Mouse (Mus musculus) C2C12 (cell line): ENCODE data around the gene Pam. TPM values are rescaled to one million over a fixed set of nuclear protein-coding genes. Genes with fewer than 3 reads are reported as not detected.
A peak's percentile ranks its signal among the peaks of the same experiment; 100 is the strongest.

ENCODE experiments used
- H3K27me3 ChIP-seq: one replicate; pipeline ENCODE4 v1.6.1; 2011; ENCODE audit not compliant: control insufficient read depth, insufficient read depth, insufficient read length
- H3K36me3 ChIP-seq: one replicate; pipeline ENCODE4 v1.6.1; 2011; ENCODE audit not compliant: control insufficient read depth, insufficient read depth
- H3K4me3 ChIP-seq: one replicate; pipeline ENCODE4 v1.5.1; 2011; ENCODE audit warnings: mild to moderate bottlenecking, control low read depth; ENCODE audit not compliant: poor library complexity, insufficient read depth, severe bottlenecking
- H3K79me2 ChIP-seq: one replicate; pipeline ENCODE4 v1.6.1; 2011; ENCODE audit not compliant: control insufficient read depth, insufficient read depth
- H3K79me3 ChIP-seq: one replicate; pipeline ENCODE4 v1.6.1; 2011; ENCODE audit warnings: low read depth, control low read depth
- H3ac ChIP-seq: one replicate; pipeline ENCODE3; 2011; ENCODE audit warnings: low read depth; ENCODE audit not compliant: control insufficient read depth, insufficient read length
- CEBPB ChIP-seq: IDR thresholded peaks from one replicate; pipeline ENCODE4 v1.6.1; 2011; ENCODE audit warnings: low read depth, mild to moderate bottlenecking, control low read depth, moderate library complexity
- CTCF ChIP-seq: IDR thresholded peaks from one replicate; pipeline ENCODE4 v1.5.1; 2011; ENCODE audit not compliant: control insufficient read depth, insufficient read depth, insufficient read length
- FOSL1 ChIP-seq: IDR thresholded peaks from one replicate; pipeline ENCODE4 v1.8.0; 2011; ENCODE audit warnings: mild to moderate bottlenecking, low read length; ENCODE audit not compliant: poor library complexity, insufficient read depth, severe bottlenecking
- MAX ChIP-seq: IDR thresholded peaks from one replicate; pipeline ENCODE4 v1.6.1; 2011; ENCODE audit warnings: mild to moderate bottlenecking, control low read depth
- MYOD1 ChIP-seq: IDR thresholded peaks from one replicate; pipeline ENCODE4 v1.6.1; 2011; ENCODE audit warnings: low read depth; ENCODE audit not compliant: control insufficient read depth, insufficient read length
- MYOG ChIP-seq: IDR thresholded peaks from one replicate; pipeline ENCODE4 v1.6.1; 2011; ENCODE audit not compliant: control insufficient read depth, insufficient read length; ENCODE audit errors: extremely low read depth
- USF1 ChIP-seq: IDR thresholded peaks from one replicate; pipeline ENCODE4 v1.6.1; 2011; ENCODE audit warnings: low read depth, mild to moderate bottlenecking, control low read depth, moderate library complexity
- polyA plus RNA-seq: library from polyadenylated mRNA; unstranded; fragments of >200 nt; fragmentation: generic; extraction: Trizol; gene quantifications from one replicate; pipeline ENCODE4 v1.2.1, GENCODE M21; 2012; ENCODE audit warnings: missing spikeins

Gene Pam
- polyA plus RNA-seq, 1 experiment = 27.6 TPM

DNA sequence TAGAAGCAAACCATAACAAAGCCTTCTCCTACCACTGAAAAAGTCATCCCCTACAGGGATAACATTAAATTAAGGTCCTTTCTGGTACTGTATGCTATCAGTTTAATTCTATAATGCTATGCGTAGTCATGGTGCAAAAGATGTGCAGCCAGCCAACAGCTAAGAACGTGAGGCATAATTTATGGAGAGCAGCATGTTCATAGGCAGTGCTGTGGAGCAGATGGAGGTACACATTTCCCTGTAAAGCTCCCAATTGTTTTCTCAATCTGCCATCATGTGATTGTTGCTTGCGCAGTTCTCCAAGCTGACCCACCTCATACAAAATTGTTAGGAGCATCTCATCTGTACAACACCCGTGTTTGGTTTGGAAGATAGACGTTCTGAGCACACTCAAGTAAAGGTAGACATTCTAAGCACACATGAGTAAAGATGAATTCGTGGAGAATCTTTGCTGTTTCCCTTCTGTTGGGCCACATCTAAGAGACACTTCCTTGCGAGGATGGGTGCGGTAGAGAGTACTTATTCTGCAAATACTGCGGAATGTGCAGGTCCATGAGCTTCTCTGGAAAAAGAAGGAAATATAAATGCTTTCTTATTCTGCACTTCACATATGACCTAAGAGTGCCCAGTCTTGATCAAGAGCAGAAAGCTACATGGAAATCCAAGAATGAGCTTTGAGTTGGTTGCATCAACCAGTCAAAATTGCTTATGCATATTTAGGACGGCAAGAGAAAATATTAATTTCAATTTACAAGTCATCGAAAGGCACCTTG lies 2.7 kb upstream of the Pam start:
- peaks cover 16% of the 10 kb centered on the region for H3K79me2 ChIP-seq
- H3ac ChIP-seq = no peak overlapping the region
- peaks cover 3% of the 10 kb centered on the region for H3K79me3 ChIP-seq
- no peak overlapping the region for H3K4me3 ChIP-seq
- H3K36me3 ChIP-seq = no peaks in the 10 kb centered on the region
- no peak for TF ChIP-seq USF1
- TF ChIP-seq CTCF = no peak
- TF ChIP-seq MAX = no peak
- TF ChIP-seq CEBPB = no peak
- no peak for TF ChIP-seq MYOD1
- no peak for TF ChIP-seq FOSL1
- TF ChIP-seq MYOG = no peak
- H3K27me3 ChIP-seq = no peaks in the 10 kb centered on the region

- Histone ChIP-seq H3K4me3 (no peak overlapping the region), H3K27me3 (no peaks in the 10 kb centered on the region), H3K79me2 (peaks cover 32% of the 10 kb centered on the region), H3ac (no peak overlapping the region), H3K79me3 (peaks cover 7% of the 10 kb centered on the region), H3K36me3 (no peaks in the 10 kb centered on the region)
- no peak for TF ChIP-seq MYOG
- TF ChIP-seq USF1 = no peak
- no peak for TF ChIP-seq FOSL1
- TF ChIP-seq CEBPB = no peak
- TF ChIP-seq CTCF = no peak
- no peak for TF ChIP-seq MYOD1
- no peak for TF ChIP-seq MAX
Measured at GRCm38 (mm10) chr1:98096396-98096935, 1.0 kb upstream of the Pam start.

- Histone ChIP-seq H3K79me2 (peaks cover 37% of the 10 kb centered on the region), H3K36me3 (no peaks in the 10 kb centered on the region), H3K27me3 (no peaks in the 10 kb centered on the region), H3K4me3 (peak overlapping the region; percentile 55), H3ac (peak overlapping the region; percentile 78), H3K79me3 (peaks cover 7% of the 10 kb centered on the region)
- TF ChIP-seq USF1 = no peak
- TF ChIP-seq CEBPB = no peak
- TF ChIP-seq MAX = no peak
- TF ChIP-seq FOSL1 = no peak
Measured at GRCm38 (mm10) chr1:98095991-98096330, 515 bp upstream of the Pam start.

DNA sequence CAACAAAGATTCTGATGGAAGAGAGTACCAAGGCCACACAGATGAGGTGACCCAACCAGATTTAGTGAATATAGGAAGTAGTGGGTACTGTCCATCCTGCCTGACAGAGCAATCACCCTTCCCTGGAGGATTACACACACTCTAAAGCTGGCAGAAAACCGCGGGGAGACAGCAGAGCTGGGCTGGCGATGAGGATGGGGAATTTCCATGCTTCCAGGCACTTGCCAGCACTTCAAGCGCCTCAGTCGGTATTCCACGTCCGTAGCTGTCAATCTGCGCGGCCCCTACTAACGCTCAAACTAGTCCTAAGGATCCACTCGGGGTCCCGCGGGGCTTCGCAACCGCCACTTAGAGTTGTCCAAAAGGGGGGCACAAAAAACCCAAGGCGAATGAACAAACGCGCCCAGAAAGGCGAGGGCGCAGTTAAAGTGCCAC lies 618 bp downstream of the Pam start:
- Histone ChIP-seq H3K79me2 (peaks cover 49% of the 10 kb centered on the region), H3K36me3 (no peaks in the 10 kb centered on the region), H3K79me3 (peaks cover 11% of the 10 kb centered on the region), H3K4me3 (peak overlapping the region; percentile 55), H3ac (peak overlapping the region; percentile 96), H3K27me3 (no peaks in the 10 kb centered on the region)
- TF ChIP-seq MYOD1 (no peak), FOSL1 (no peak), MAX (no peak), CTCF (no peak), CEBPB (no peak), MYOG (no peak), USF1 (no peak)

DNA sequence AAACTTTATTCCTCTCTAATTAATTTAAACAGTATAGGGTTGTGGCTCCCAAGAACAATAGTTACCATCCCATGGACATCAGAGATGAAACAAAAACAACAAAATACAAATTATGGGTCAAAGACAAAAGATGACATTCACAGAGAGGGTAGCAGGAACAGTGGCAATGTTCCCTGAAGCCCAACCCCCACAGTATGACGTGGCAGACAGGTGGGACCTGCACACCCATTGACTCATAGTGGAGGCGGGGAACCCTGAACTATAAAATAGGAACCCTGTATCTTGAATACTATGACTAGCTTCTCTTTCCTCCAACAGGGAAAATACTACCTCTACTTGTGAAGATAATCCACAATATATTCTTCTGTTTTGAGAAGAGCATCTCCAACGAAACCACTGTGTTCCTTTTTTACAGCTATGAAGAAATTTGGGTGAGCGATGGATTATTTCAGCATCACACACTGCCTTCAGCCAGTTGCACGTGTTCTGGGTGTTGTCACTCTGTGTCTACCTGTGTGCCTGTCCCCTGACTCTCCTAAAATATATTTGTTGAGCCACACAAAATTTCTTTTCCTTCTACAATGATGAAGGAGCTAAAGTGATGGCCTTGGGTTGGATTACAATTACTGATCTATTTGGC lies 6.0 kb downstream of the Pam start:
- H3ac ChIP-seq = no peak overlapping the region
- H3K36me3 ChIP-seq = no peaks in the 10 kb centered on the region
- H3K4me3 ChIP-seq = no peak overlapping the region
- peaks cover 18% of the 10 kb centered on the region for H3K79me3 ChIP-seq
- H3K27me3 ChIP-seq = no peaks in the 10 kb centered on the region
- H3K79me2 ChIP-seq = peaks cover 70% of the 10 kb centered on the region
- TF ChIP-seq FOSL1 (no peak), MYOD1 (peak; percentile 35)

DNA sequence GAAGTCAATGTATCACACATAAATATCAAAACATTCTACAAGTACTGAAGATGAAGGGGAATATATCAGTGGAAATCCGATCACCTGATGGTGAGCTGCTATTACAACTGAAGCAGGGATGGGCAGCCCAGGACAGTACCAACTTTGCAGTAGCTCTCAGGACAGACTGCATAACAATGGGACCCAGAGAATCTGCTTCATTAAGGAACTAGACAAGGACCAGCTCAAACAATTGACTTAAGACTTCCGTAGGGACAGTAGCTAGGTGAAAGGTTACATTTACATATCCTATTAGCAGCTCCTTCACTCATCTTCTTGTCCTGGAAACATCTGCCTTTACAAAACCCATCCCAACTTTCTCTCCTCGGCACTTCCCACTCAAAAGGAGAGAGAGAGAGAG lies 9.0 kb downstream of the Pam start:
- no peaks in the 10 kb centered on the region for H3K36me3 ChIP-seq
- H3K4me3 ChIP-seq = no peak overlapping the region
- H3ac ChIP-seq = no peak overlapping the region
- TF ChIP-seq USF1 (no peak), CEBPB (no peak), MYOD1 (no peak), FOSL1 (no peak), CTCF (no peak), MYOG (no peak), MAX (no peak)
- peaks cover 13% of the 10 kb centered on the region for H3K79me3 ChIP-seq
- H3K27me3 ChIP-seq = no peaks in the 10 kb centered on the region
- H3K79me2 ChIP-seq = peaks cover 45% of the 10 kb centered on the region
